Mouse (Mus musculus) limb, embryonic 14.5 days (tissue): Measurements from ENCODE around the gene Hexb. TPM values are rescaled to one million over a fixed set of nuclear protein-coding genes. Genes with fewer than 3 reads are reported as not detected.
"Not testable (repeated sequence)": the region's sequence is repeated elsewhere in the genome, so short reads cannot be mapped to it uniquely, and the experiment has no call there.

ENCODE experiments used
- ATAC-seq: fragments of 200-750 bp; cut with Nextera tagmentation; 2 replicates; pipeline ENCODE4 v1.8.0; 2017; ENCODE audit warnings: low read depth, moderate number of reproducible peaks, moderate TSS enrichment; ENCODE audit not compliant: low FRiP score
- DNase-seq: peaks from one replicate; pipeline ENCODE4 v3.0.0-alpha.2; 2015; ENCODE audit warnings: low spot score
- H3K27ac ChIP-seq: fragments of 300-500 bp; sonication (generic); replicated peaks from 2 replicates; pipeline ENCODE4 v1.5.1; 2014; ENCODE audit warnings: low read depth, mild to moderate bottlenecking, low read length, moderate library complexity, mixed read lengths
- H3K27me3 ChIP-seq: fragments of 300-500 bp; sonication (generic); 2 replicates; pipeline ENCODE4 v1.6.1; 2014; ENCODE audit warnings: low read length, mixed read lengths; ENCODE audit not compliant: control insufficient read depth, insufficient read depth
- H3K36me3 ChIP-seq: fragments of 300-500 bp; sonication (generic); 2 replicates; pipeline ENCODE4 v1.6.1; 2014; ENCODE audit warnings: mild to moderate bottlenecking, low read length, moderate library complexity, mixed read lengths; ENCODE audit not compliant: control insufficient read depth, insufficient read depth
- H3K4me1 ChIP-seq: fragments of 300-500 bp; sonication (generic); 2 replicates; pipeline ENCODE4 v1.6.1; 2014; ENCODE audit warnings: antibody characterized with exemption, low read length, mixed read lengths; ENCODE audit not compliant: control insufficient read depth, insufficient read depth
- H3K4me2 ChIP-seq: fragments of 300-500 bp; sonication (generic); replicated peaks from 2 replicates; pipeline ENCODE4 v1.6.1; 2014; ENCODE audit warnings: low read depth, mild to moderate bottlenecking, low read length, moderate library complexity; ENCODE audit not compliant: severe bottlenecking
- H3K4me3 ChIP-seq: fragments of 300-500 bp; sonication (generic); replicated peaks from 2 replicates; pipeline ENCODE4 v1.5.1; 2014; ENCODE audit warnings: low read length
- H3K9ac ChIP-seq: fragments of 300-500 bp; sonication (generic); 2 replicates; pipeline ENCODE4 v1.6.1; 2014; ENCODE audit warnings: mild to moderate bottlenecking, low read depth, low read length, moderate library complexity; ENCODE audit not compliant: severe bottlenecking
- H3K9me3 ChIP-seq: fragments of 300-500 bp; sonication (generic); 2 replicates; pipeline ENCODE4 v1.6.1; 2016; ENCODE audit warnings: low read length; ENCODE audit not compliant: control insufficient read depth
- POLR2A ChIP-seq: fragments of 200-500 bp; IDR thresholded peaks from 2 replicates; pipeline ENCODE4 v1.8.0; 2012; ENCODE audit warnings: inconsistent platforms, mild to moderate bottlenecking, moderate library complexity, borderline replicate concordance; ENCODE audit not compliant: insufficient read depth, insufficient read length; ENCODE audit errors: extremely low read depth
- WGBS: fragments of 180-500 bp; shearing (Covaris S2); extraction: QIAGEN DNeasy Blood & Tissue Kit; methylation state at CpG from one replicate; pipeline ENCODE4 v1.1.7; 2014; 5-methylcytosine and 5-hydroxymethylcytosine counted together
- polyA plus RNA-seq, 2 experiments: library from polyadenylated mRNA; depleted of rRNA in 1 of 2; stranded (reverse) in 1 of 2; unstranded in 1 of 2; fragments of >200 nt; fragmentation: Nextera tagmentation in 1 of 2; extraction: Ambion mirVana in 1 of 2; gene quantifications; 2 replicates each; pipeline versions ENCODE4 v1.2.1 to v1.2.3; 2012 to 2014

Hexb gene
- polyA plus RNA-seq, 2 experiments, result 46.3 to 60.1 TPM

DNA sequence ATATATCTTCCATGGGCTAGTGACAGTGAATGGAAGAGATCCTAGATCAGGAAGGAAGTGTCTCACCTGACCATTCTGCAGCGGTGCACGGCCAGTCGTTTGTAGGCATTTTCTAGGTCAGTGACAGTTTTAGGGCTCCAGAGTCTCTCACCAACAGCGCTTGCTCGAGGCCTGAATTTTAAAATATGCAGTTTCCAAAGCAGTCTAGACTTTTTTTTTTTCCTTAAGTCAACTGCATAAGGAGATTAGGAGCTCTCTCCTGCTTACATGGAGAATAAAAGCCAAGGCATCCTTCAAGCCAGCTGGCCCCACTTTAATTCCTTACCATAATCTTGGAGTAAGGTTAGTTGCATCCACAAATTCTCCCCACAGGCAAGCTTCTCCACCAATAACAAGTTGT, 21.4 kb downstream of the Hexb start:
- DNase-seq (no peak), ATAC-seq (no peak)
- no peaks in the 10 kb centered on the region for H3K27me3 ChIP-seq
- 88% methylated on average over 5 of the region's 5 CpGs for WGBS
- no peak overlapping the region for H3K27ac ChIP-seq
- H3K4me2 ChIP-seq, result no peak overlapping the region
- TF ChIP-seq POLR2A, result no peak
- peaks cover 78% of the 10 kb centered on the region for H3K36me3 ChIP-seq
- no peaks in the 10 kb centered on the region for H3K4me1 ChIP-seq
- H3K4me3 ChIP-seq, result no peak overlapping the region
- no peaks in the 10 kb centered on the region for H3K9me3 ChIP-seq
- no peak overlapping the region for H3K9ac ChIP-seq

DNA sequence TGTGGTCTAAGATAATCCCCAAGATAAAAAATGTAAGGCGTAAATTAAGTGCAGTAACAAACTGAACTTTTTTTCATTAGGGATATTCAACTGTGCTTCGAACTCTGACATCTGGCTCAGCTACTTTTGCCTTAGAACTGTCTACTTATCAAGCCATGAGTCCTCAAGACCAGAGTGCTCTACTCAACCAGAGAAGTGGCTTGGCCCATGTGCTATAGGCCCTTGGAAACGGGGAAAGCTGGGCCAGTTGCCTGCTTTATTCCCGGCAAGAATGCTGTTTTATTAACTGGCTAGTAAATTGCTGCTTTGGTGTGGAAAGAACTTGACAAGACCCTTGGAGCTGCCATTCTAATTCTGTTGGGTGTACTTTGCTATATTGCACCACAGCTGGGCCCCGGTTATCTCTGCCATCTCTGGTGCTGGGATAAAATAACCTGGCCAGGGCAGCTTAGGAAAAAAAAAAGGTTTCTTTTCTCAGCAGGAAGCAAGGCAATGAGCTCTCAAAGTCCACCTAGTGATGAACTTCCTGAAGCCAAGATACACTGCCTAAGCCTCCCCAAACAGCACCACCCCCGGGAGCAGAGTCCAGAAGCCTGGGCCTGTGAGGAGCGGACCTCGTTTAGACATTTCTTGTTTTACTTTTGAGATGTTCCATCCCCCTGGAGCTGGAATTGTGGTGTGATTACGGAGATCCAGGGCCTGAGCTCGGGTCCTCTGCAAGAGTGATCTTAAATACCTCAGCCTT, 22.5 kb downstream of the Hexb start:
- no peak for TF ChIP-seq POLR2A
- WGBS, result 78% methylated on average over 10 of the region's 10 CpGs
- no peaks in the 10 kb centered on the region for H3K4me1 ChIP-seq
- H3K4me3 ChIP-seq, result no peak overlapping the region
- no peaks in the 10 kb centered on the region for H3K27me3 ChIP-seq
- no peak overlapping the region for H3K27ac ChIP-seq
- H3K4me2 ChIP-seq, result no peak overlapping the region
- H3K9me3 ChIP-seq, result no peaks in the 10 kb centered on the region
- DNase-seq (no peak), ATAC-seq (no peak)
- peaks cover 83% of the 10 kb centered on the region for H3K36me3 ChIP-seq
- no peak overlapping the region for H3K9ac ChIP-seq

DNA sequence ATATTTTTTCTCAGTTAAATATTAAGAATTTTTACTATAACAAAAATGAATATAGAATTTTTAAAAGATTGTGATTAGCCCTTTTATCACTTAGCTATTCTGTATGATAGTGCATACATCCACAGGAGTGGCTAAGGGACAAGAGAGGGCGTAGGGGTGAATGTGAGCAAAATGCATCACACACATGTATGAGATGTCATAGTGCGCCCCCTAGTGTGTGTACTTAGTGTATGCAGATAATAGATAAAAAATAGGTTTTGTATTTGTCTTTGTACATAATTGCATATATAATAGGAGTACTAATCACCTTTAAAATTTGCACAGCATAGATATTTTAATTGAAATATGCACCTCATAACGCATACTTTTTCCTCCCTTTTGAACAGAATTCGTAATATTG, 52.3 kb downstream of the Hexb start:
- ATAC-seq (no peak), DNase-seq (peak; percentile 75)
- Histone ChIP-seq H3K4me2 (no peak overlapping the region), H3K27ac (no peak overlapping the region), H3K9ac (no peak overlapping the region), H3K4me1 (no peaks in the 10 kb centered on the region), H3K4me3 (no peak overlapping the region), H3K27me3 (no peaks in the 10 kb centered on the region), H3K9me3 (no peaks in the 10 kb centered on the region), H3K36me3 (peaks cover 65% of the 10 kb centered on the region)
- WGBS, result 57% methylated on average over 4 of the region's 4 CpGs
- TF ChIP-seq POLR2A, result no peak

DNA sequence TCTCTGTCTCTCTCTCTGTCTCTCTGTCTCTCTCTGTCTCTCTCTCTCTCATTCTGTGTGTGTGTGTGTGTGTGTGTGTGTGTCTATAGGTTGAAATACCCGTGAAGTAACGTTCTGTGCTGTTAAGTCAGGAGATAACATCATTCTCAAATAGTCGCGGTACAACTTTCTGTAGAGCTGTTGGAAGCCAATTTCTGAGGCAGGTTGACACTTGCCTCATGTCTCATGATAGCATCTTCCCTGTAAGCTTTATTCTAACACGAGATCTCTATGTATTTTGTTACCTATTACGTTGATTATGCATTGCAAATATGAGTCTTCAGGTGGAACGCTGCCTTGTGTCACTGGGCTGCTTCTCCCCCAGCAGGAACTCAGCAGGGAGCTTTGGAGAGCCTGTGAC, 55.8 kb downstream of the Hexb start:
- no peaks in the 10 kb centered on the region for H3K27me3 ChIP-seq
- peaks cover 36% of the 10 kb centered on the region for H3K36me3 ChIP-seq
- no peak overlapping the region for H3K4me2 ChIP-seq
- TF ChIP-seq POLR2A, result no peak
- WGBS, result 78% methylated on average over 7 of the region's 7 CpGs
- ATAC-seq (no peak), DNase-seq (no peak)
- H3K9ac ChIP-seq, result no peak overlapping the region
- H3K4me1 ChIP-seq, result peaks cover 6% of the 10 kb centered on the region
- no peak overlapping the region for H3K27ac ChIP-seq
- H3K4me3 ChIP-seq, result no peak overlapping the region
- no peaks in the 10 kb centered on the region for H3K9me3 ChIP-seq

DNA sequence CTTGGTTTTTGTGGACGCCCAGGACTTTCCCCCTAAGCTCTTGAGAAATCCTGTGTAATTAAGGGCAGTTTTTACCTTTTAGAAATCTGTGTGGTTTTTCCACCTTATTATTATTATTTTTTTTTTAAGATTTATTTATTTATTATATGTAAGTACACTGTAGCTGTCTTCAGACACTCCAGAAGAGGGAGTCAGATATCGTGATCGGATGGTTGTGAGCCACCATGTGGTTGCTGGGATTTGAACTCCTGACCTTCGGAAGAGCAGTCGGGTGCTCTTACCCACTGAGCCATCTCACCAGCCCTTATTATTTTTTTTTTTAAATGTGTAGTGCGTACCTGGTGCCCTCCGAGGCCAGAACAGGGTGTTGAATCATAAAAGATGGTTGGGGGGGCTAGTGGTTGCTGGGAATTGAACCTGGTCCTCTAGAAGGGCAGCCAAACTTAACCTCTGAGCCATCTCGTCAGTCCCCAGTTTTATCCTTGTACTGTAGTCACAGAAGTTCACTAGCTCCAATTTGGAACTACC, 59.7 kb downstream of the Hexb start:
- H3K9ac ChIP-seq, result peak overlapping the region; percentile 75
- peak overlapping the region; percentile 74 for H3K4me3 ChIP-seq
- H3K36me3 ChIP-seq, result peaks cover 31% of the 10 kb centered on the region
- DNase-seq, H3K4me1 ChIP-seq, ATAC-seq, H3K9me3 ChIP-seq, H3K27me3 ChIP-seq: not testable (repeated sequence)
- H3K4me2 ChIP-seq, result peak overlapping the region; percentile 51
- 0 out of 2 replicates have a peak overlapping the region, but pooled peaks have one; percentile 62 for H3K27ac ChIP-seq
- WGBS, result 28% methylated on average over 8 of the region's 8 CpGs
